Mouse (Mus musculus) neural tube, embryonic 10.5 days (tissue): ENCODE measurements around the gene Olfr351.

Experiments used
- DNase-seq: peaks from one replicate; pipeline ENCODE4 v3.0.0-alpha.2; 2017; ENCODE audit warnings: low spot score; ENCODE audit errors: extremely low spot score

Olfr351 gene

GRCm38 (mm10) chr2:36862560-36862959, at the start of gene Olfr351:
TSS of gene Olfr351 (minus strand) at chr2:36862660.
- no peak for DNase-seq

GRCm38 (mm10) chr2:36905380-36905779, 42.9 kb upstream of the Olfr351 start, which contains the start of gene Olfr354:
TSS of gene Olfr354 (plus strand) at chr2:36905680.
- no peak for DNase-seq

GRCm38 (mm10) chr2:36897114-36897513, 34.7 kb upstream of the Olfr351 start:
- DNase-seq, result no peak

- DNase-seq, result no peak
Observed at GRCm38 (mm10) chr2:36892836-36893235, 30.4 kb upstream of the Olfr351 start, which contains the start of gene Olfr353. TSS of gene Olfr353 (minus strand) at chr2:36892936.

GRCm38 (mm10) chr2:36868160-36868559, 5.7 kb upstream of the Olfr351 start, which contains the start of gene Olfr352:
TSS of gene Olfr352 (plus strand) at chr2:36868460.
- DNase-seq, result no peak

- DNase-seq, result no peak
Observed at GRCm38 (mm10) chr2:36846010-36846409, 16.4 kb downstream of the Olfr351 start, which contains the start of gene Olfr350. TSS of gene Olfr350 (plus strand) at chr2:36846310.

- DNase-seq, result no peak
Observed at GRCm38 (mm10) chr2:36816932-36817331, 45.5 kb downstream of the Olfr351 start, which contains the start of gene Olfr3. TSS of gene Olfr3 (minus strand) at chr2:36817032.
